Mouse (Mus musculus) hindbrain, postnatal 0 days (tissue): ENCODE results near the gene Hoxd4. TPM values are rescaled to one million over a fixed set of nuclear protein-coding genes. Genes with fewer than 3 reads are reported as not detected.

ENCODE experiments used
- ATAC-seq: fragments of 200-750 bp; cut with Nextera tagmentation; 2 replicates; pipeline ENCODE4 v1.8.0; 2017; ENCODE audit warnings: mild to moderate bottlenecking, moderate TSS enrichment, moderate library complexity
- DNase-seq: peaks from one replicate; pipeline ENCODE4 v3.0.0-alpha.2; 2015; ENCODE audit warnings: low spot score
- H3K27ac ChIP-seq: fragments of 300-500 bp; sonication (generic); 2 replicates; pipeline ENCODE4 v1.5.1; 2014; ENCODE audit warnings: mild to moderate bottlenecking
- H3K27me3 ChIP-seq: fragments of 300-500 bp; sonication (generic); 2 replicates; pipeline ENCODE4 v1.6.1; 2014; ENCODE audit warnings: low read length, mixed read lengths; ENCODE audit not compliant: insufficient read depth
- H3K36me3 ChIP-seq: fragments of 300-500 bp; sonication (generic); 2 replicates; pipeline ENCODE4 v1.6.1; 2014; ENCODE audit warnings: low read length, mixed read lengths; ENCODE audit not compliant: insufficient read depth
- H3K4me1 ChIP-seq: fragments of 300-500 bp; sonication (generic); 2 replicates; pipeline ENCODE4 v1.6.1; 2014; ENCODE audit warnings: antibody characterized with exemption, low read length, mixed read lengths; ENCODE audit not compliant: insufficient read depth
- H3K4me2 ChIP-seq: fragments of 300-500 bp; sonication (generic); 2 replicates; pipeline ENCODE4 v1.6.1; 2014; ENCODE audit warnings: low read depth, mild to moderate bottlenecking, low read length, moderate library complexity, mixed read lengths
- H3K4me3 ChIP-seq: fragments of 300-500 bp; sonication (generic); 2 replicates; pipeline ENCODE4 v1.5.1; 2014; ENCODE audit warnings: low read length
- H3K9ac ChIP-seq: fragments of 300-500 bp; sonication (generic); replicated peaks from 2 replicates; pipeline ENCODE4 v1.6.1; 2014; ENCODE audit warnings: mild to moderate bottlenecking, low read length, moderate library complexity, mixed read lengths
- H3K9me3 ChIP-seq: fragments of 300-500 bp; sonication (generic); 2 replicates; pipeline ENCODE4 v1.6.1; 2016; ENCODE audit warnings: low read length, mixed read lengths
- CTCF ChIP-seq: IDR thresholded peaks from 2 replicates; pipeline ENCODE4 v1.5.1; 2016; ENCODE audit warnings: antibody characterized with exemption, control low read depth, low read depth
- WGBS: fragments of 180-500 bp; shearing (Covaris S2); extraction: QIAGEN DNeasy Blood & Tissue Kit; methylation state at CpG from one replicate; pipeline ENCODE4 v1.1.7; 2014; 5-methylcytosine and 5-hydroxymethylcytosine counted together
- microRNA counts: library from miRNA; unstranded; fragments of <30 nt; microRNA quantifications from one replicate; lab custom pipeline; 2015
- microRNA-seq, 2 experiments: library from miRNA; unstranded; fragments of <30 nt; microRNA quantifications; one replicate each; pipeline ENCODE4; 2016
- polyA plus RNA-seq: library from polyadenylated mRNA; unstranded; fragments of >200 nt; fragmentation: Nextera tagmentation; extraction: Ambion mirVana; gene quantifications from 2 replicates; pipeline ENCODE4 v1.2.1, GENCODE M21; 2015
- total RNA-seq: library from RNA; depleted of rRNA; stranded (reverse); fragments of >200 nt; gene quantifications from 2 replicates; pipeline ENCODE4 v1.2.3, GENCODE M21; 2014; rRNA removed

Gene Hoxd4
- total and polyA plus RNA-seq, 2 experiments from 2014 or later, result 1.6 to 18.1 TPM

- no peaks in the 10 kb centered on the region for H3K36me3 ChIP-seq
- peak within 1 kb of the TSS; percentile 75 for H3K4me2 ChIP-seq
- DNase-seq (peak; percentile 35), ATAC-seq (peak; percentile 58)
- 0 out of 2 replicates have a peak, but pooled peaks cover 4% of the 10 kb centered on the region for H3K4me1 ChIP-seq
- H3K9ac ChIP-seq, result no peak within 1 kb of the TSS
- under 1% methylated on average over 52 of the region's 61 CpGs for WGBS
- peak within 1 kb of the TSS; percentile 48 for H3K4me3 ChIP-seq
- H3K27ac ChIP-seq, result no peak within 1 kb of the TSS
- H3K9me3 ChIP-seq, result no peaks in the 10 kb centered on the region
- peaks cover 64% of the 10 kb centered on the region for H3K27me3 ChIP-seq
- TF ChIP-seq CTCF, result no peak
Measured at GRCm38 (mm10) chr2:74762522-74763244, 51.0 kb downstream of the Hoxd4 start, which contains the start of gene Hoxd1. Gene Hoxd1, plus strand, starts transcription at chr2:74762980.

GRCm38 (mm10) chr2:74763245-74763735 is 51.6 kb downstream of the Hoxd4 start:
- Histone ChIP-seq H3K4me3 (peak overlapping the region; percentile 48), H3K9ac (no peak overlapping the region), H3K27ac (no peak overlapping the region), H3K27me3 (peaks cover 58% of the 10 kb centered on the region), H3K4me2 (peak overlapping the region; percentile 75), H3K9me3 (no peaks in the 10 kb centered on the region), H3K4me1 (0 out of 2 replicates have a peak, but pooled peaks cover 4% of the 10 kb centered on the region), H3K36me3 (no peaks in the 10 kb centered on the region)
- under 1% methylated on average over 42 of the region's 53 CpGs for WGBS
- TF ChIP-seq CTCF, result no peak
- ATAC-seq (peak; percentile 38; the same call in 1 of the 2 replicates), DNase-seq (no peak)

GRCm38 (mm10) chr2:74763976-74764375 is 52.2 kb downstream of the Hoxd4 start:
- H3K27ac ChIP-seq, result no peak overlapping the region
- TF ChIP-seq CTCF, result no peak
- DNase-seq (no peak), ATAC-seq (no peak)
- H3K9me3 ChIP-seq, result no peaks in the 10 kb centered on the region
- no peak overlapping the region for H3K4me2 ChIP-seq
- H3K27me3 ChIP-seq, result peaks cover 54% of the 10 kb centered on the region
- 0 out of 2 replicates have a peak, but pooled peaks cover 4% of the 10 kb centered on the region for H3K4me1 ChIP-seq
- no peak overlapping the region for H3K4me3 ChIP-seq
- H3K9ac ChIP-seq, result no peak overlapping the region
- H3K36me3 ChIP-seq, result no peaks in the 10 kb centered on the region
- WGBS, result 65% methylated on average over 10 of the region's 10 CpGs

- no peaks in the 10 kb centered on the region for H3K9me3 ChIP-seq
- H3K4me2 ChIP-seq, result no peak overlapping the region
- DNase-seq (no peak), ATAC-seq (no peak)
- no peak overlapping the region for H3K27ac ChIP-seq
- WGBS, result 81% methylated on average over 2 of the region's 2 CpGs
- no peaks in the 10 kb centered on the region for H3K27me3 ChIP-seq
- H3K4me1 ChIP-seq, result no peaks in the 10 kb centered on the region
- no peak overlapping the region for H3K4me3 ChIP-seq
- H3K9ac ChIP-seq, result no peak overlapping the region
- TF ChIP-seq CTCF, result no peak
- no peaks in the 10 kb centered on the region for H3K36me3 ChIP-seq
Measured at GRCm38 (mm10) chr2:74774359-74774758, 62.6 kb downstream of the Hoxd4 start.

- no peak overlapping the region for H3K27ac ChIP-seq
- 58% methylated on average over 13 of the region's 13 CpGs for WGBS
- H3K4me1 ChIP-seq, result no peaks in the 10 kb centered on the region
- no peaks in the 10 kb centered on the region for H3K9me3 ChIP-seq
- no peak for TF ChIP-seq CTCF
- H3K4me3 ChIP-seq, result no peak overlapping the region
- H3K9ac ChIP-seq, result no peak overlapping the region
- no peaks in the 10 kb centered on the region for H3K36me3 ChIP-seq
- DNase-seq (no peak), ATAC-seq (no peak)
- H3K27me3 ChIP-seq, result no peaks in the 10 kb centered on the region
- no peak overlapping the region for H3K4me2 ChIP-seq
Measured at GRCm38 (mm10) chr2:74777536-74778275, 66.0 kb downstream of the Hoxd4 start.

MicroRNAs encoded within 50 kb of the gene (microRNA counts, 519-probe panel; counts per million panel counts)
- microRNA mmu-miR-10b (lab: Ali Mortazavi, UCI), result 4,484 counts per million, percentile 79 among the panel's probes with 10 or more counts

Small RNAs within 50 kb of the gene (microRNA-seq; reads per million reads assigned to microRNA genes)
- gene Gm44463, result 0 reads per million in 2 experiments
- 10,986 to 11,055 reads per million in 2 experiments for gene Mir10b

Other genes with a start within 250 kb of the Hoxd4 start
- 28.4 and 54.2 TPM in 2 replicates for gene Lnpk, start 132.5 kb upstream of the Hoxd4 start, total RNA-seq
- 40.8 and 41.0 TPM in 2 replicates for gene Lnpk, start 132.5 kb upstream of the Hoxd4 start, polyA plus RNA-seq
- gene Evx2, start 52.4 kb upstream of the Hoxd4 start, total RNA-seq, result 4.3 and 9.6 TPM in 2 replicates
- gene Evx2, start 52.4 kb upstream of the Hoxd4 start, polyA plus RNA-seq, result 0.39 and 0.55 TPM in 2 replicates
- gene Hoxd13, start 43.6 kb upstream of the Hoxd4 start, total RNA-seq, result 0.21 TPM in 1 of 2 replicates, not detected in the other
- 0.09 TPM in 1 of 2 replicates, not detected in the other for gene Hoxd13, start 43.6 kb upstream of the Hoxd4 start, polyA plus RNA-seq
- gene Hoxd12, start 36.9 kb upstream of the Hoxd4 start, total RNA-seq, result not detected in 2 replicates
- gene Hoxd12, start 36.9 kb upstream of the Hoxd4 start, polyA plus RNA-seq, result not detected in 2 replicates
- gene Hoxd11, start 32.4 kb upstream of the Hoxd4 start, total RNA-seq, result not detected in 2 replicates
- gene Hoxd11, start 32.4 kb upstream of the Hoxd4 start, polyA plus RNA-seq, result not detected in 2 replicates
- not detected in 2 replicates for gene Hoxd10, start 20.0 kb upstream of the Hoxd4 start, total RNA-seq
- gene Hoxd10, start 20.0 kb upstream of the Hoxd4 start, polyA plus RNA-seq, result not detected in 2 replicates
- not detected in 2 replicates for gene Hoxd9, start 14.2 kb upstream of the Hoxd4 start, total RNA-seq
- gene Hoxd9, start 14.2 kb upstream of the Hoxd4 start, polyA plus RNA-seq, result not detected in 2 replicates
- 0.37 and 9.2 TPM in 2 replicates for gene Hoxd8, start 7.3 kb upstream of the Hoxd4 start, total RNA-seq
- gene Hoxd8, start 7.3 kb upstream of the Hoxd4 start, polyA plus RNA-seq, result 0.21 TPM in 1 of 2 replicates, not detected in the other
- 31.3 and 36.8 TPM in 2 replicates for gene Hoxd3, start within 50 bp of the Hoxd4 start, total RNA-seq
- gene Hoxd3, start within 50 bp of the Hoxd4 start, polyA plus RNA-seq, result 25.2 and 26.3 TPM in 2 replicates
- 1.3 and 3.5 TPM in 2 replicates for gene Gm28230, start 14.8 kb downstream of the Hoxd4 start, total RNA-seq
- 0.37 and 0.70 TPM in 2 replicates for gene Gm28230, start 14.8 kb downstream of the Hoxd4 start, polyA plus RNA-seq
- 0.26 and 1.7 TPM in 2 replicates for gene Hoxd1, start 51.1 kb downstream of the Hoxd4 start, total RNA-seq
- 0.43 and 0.46 TPM in 2 replicates for gene Hoxd1, start 51.1 kb downstream of the Hoxd4 start, polyA plus RNA-seq
- gene Mtx2, start 113.9 kb downstream of the Hoxd4 start, total RNA-seq, result 104 and 139 TPM in 2 replicates
- gene Mtx2, start 113.9 kb downstream of the Hoxd4 start, polyA plus RNA-seq, result 149 and 150 TPM in 2 replicates